Mouse (Mus musculus) kidney, postnatal 0 days (tissue): ENCODE measurements around the gene Sidt2. TPM values are rescaled to one million over a fixed set of nuclear protein-coding genes. Genes with fewer than 3 reads are reported as not detected.
A peak's percentile ranks its signal among the peaks of the same experiment; 100 is the strongest.

Experiments
- ATAC-seq: fragments of 200-750 bp; cut with Nextera tagmentation; replicated peaks from 2 replicates; pipeline ENCODE4 v1.8.0; 2017; ENCODE audit warnings: low read depth, moderate number of reproducible peaks, moderate TSS enrichment, moderate library complexity; ENCODE audit not compliant: low FRiP score
- DNase-seq: peaks from one replicate; pipeline ENCODE4 v3.0.0-alpha.2; 2016; ENCODE audit warnings: low spot score
- H3K27ac ChIP-seq: fragments of 300-500 bp; sonication (generic); 2 replicates; pipeline ENCODE4 v1.5.1; 2014; ENCODE audit warnings: mild to moderate bottlenecking
- H3K27me3 ChIP-seq: fragments of 300-500 bp; sonication (generic); 2 replicates; pipeline ENCODE4 v1.6.1; 2014; ENCODE audit warnings: low read length, mixed read lengths; ENCODE audit not compliant: insufficient read depth
- H3K36me3 ChIP-seq: fragments of 300-500 bp; sonication (generic); 2 replicates; pipeline ENCODE4 v1.6.1; 2014; ENCODE audit warnings: low read length, mixed read lengths; ENCODE audit not compliant: insufficient read depth
- H3K4me1 ChIP-seq: fragments of 300-500 bp; sonication (generic); replicated peaks from 2 replicates; pipeline ENCODE4 v1.6.1; 2014; ENCODE audit warnings: antibody characterized with exemption, low read length, mixed read lengths; ENCODE audit not compliant: insufficient read depth
- H3K4me2 ChIP-seq: fragments of 300-500 bp; sonication (generic); 2 replicates; pipeline ENCODE4 v1.6.1; 2014; ENCODE audit warnings: mild to moderate bottlenecking, low read length, moderate library complexity, mixed read lengths
- H3K4me3 ChIP-seq: fragments of 300-500 bp; sonication (generic); replicated peaks from 2 replicates; pipeline ENCODE4 v1.5.1; 2014; ENCODE audit warnings: low read depth, low read length
- H3K9ac ChIP-seq: fragments of 300-500 bp; sonication (generic); 2 replicates; pipeline ENCODE4 v1.6.1; 2014; ENCODE audit warnings: low read depth, low read length
- H3K9me3 ChIP-seq: fragments of 300-500 bp; sonication (generic); replicated peaks from 2 replicates; pipeline ENCODE4 v1.6.1; 2016; ENCODE audit warnings: low read length, inconsistent platforms, mixed read lengths
- CTCF ChIP-seq: IDR thresholded peaks from 2 replicates; pipeline ENCODE4 v1.5.1; 2016; ENCODE audit warnings: antibody characterized with exemption, low read depth, mild to moderate bottlenecking, moderate library complexity
- WGBS: fragments of 180-500 bp; shearing (Covaris S2); extraction: QIAGEN DNeasy Blood & Tissue Kit; methylation state at CpG from one replicate; pipeline ENCODE4 v1.1.7; 2014; 5-methylcytosine and 5-hydroxymethylcytosine counted together
- polyA plus RNA-seq: library from polyadenylated mRNA; unstranded; fragments of >200 nt; fragmentation: Nextera tagmentation; extraction: Ambion mirVana; gene quantifications from 2 replicates; pipeline ENCODE4 v1.2.1, GENCODE M21; 2015

Sidt2 gene
- polyA plus RNA-seq, 1 experiment from 2014 or later, result 53.5 TPM

DNA sequence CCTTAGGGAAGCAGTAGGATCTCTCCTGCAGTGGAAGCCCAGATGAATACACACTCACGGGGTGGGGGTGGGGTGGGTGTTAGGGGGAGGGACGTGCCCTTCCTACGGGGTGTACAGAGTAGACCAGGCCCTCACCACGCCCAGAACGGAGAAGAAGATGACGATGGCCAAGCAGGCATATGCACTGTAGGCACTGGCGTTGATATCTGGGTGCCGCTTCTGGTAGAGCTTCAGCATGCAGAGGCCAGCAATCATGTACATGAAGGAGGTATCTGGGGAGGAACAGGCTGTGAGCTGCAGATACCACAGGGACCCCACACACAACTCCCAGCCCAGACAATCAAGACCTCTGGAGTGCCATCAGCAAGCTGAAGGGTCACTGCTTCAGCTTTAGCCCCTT lies 12.1 kb downstream of the Sidt2 start:
- no peak for DNase-seq
- H3K4me3 ChIP-seq, result no peak overlapping the region
- H3K27ac ChIP-seq, result no peak overlapping the region
- H3K4me2 ChIP-seq, result no peak overlapping the region
- H3K36me3 ChIP-seq, result peaks cover 75% of the 10 kb centered on the region
- no peaks in the 10 kb centered on the region for H3K9me3 ChIP-seq
- no peak overlapping the region for H3K9ac ChIP-seq
- ATAC-seq, result no peak
- TF ChIP-seq CTCF, result no peak
- H3K27me3 ChIP-seq, result no peaks in the 10 kb centered on the region
- WGBS, result 95% methylated on average over 8 of the region's 8 CpGs
- no peaks in the 10 kb centered on the region for H3K4me1 ChIP-seq

DNA sequence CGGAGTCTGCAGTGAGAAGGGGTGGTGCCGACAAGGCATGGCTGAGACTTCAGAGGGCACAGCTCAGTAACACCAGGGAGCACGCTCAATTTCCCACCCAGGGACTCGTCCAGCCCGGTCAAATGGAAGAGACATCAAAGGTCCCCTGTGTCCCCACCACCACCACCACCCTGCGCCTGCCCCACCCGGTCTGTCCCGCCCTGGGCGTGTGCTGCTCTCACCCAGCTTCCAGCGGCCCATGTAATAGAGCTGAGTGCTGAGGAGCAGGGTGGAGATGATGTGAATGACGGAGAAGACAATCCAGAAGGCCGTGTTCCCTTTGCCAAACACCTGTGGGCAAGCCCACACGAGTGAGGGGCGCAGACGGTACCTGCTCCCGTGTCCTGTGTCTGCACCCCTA lies 12.6 kb downstream of the Sidt2 start:
- WGBS, result 79% methylated on average over 16 of the region's 16 CpGs
- H3K9me3 ChIP-seq, result no peaks in the 10 kb centered on the region
- no peak overlapping the region for H3K27ac ChIP-seq
- TF ChIP-seq CTCF, result no peak
- H3K4me1 ChIP-seq, result no peaks in the 10 kb centered on the region
- ATAC-seq (no peak), DNase-seq (no peak)
- no peak overlapping the region for H3K4me3 ChIP-seq
- no peak overlapping the region for H3K4me2 ChIP-seq
- H3K9ac ChIP-seq, result no peak overlapping the region
- H3K36me3 ChIP-seq, result peaks cover 70% of the 10 kb centered on the region
- H3K27me3 ChIP-seq, result no peaks in the 10 kb centered on the region

DNA sequence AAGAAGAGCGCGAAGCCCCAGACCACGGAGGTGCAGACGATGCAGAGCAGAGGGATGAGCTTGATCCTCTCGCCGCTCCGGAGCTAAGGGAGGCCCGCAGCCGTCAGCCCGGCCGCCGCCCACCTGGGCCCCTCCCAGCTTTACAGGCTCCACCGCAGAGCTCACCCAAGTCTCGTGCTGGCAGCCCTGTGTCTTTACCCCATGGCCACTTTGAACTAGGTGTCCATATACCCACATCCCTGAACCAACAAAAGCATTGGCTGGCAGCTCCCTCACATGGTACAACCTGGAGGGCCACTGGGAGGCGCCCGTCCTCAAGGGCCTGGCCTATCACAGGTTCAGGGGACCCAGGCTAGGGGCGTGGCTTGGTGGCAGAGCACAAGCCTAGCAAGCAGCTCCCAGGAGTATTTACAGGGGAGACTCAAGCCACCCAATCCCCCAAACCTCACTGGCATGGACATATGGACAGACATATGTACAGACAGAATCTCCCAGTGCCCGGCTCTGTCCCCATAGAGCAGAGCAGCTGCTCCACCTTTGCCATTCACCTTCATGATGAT lies 13.6 kb downstream of the Sidt2 start:
- no peak overlapping the region for H3K4me3 ChIP-seq
- WGBS, result 66% methylated on average over 18 of the region's 18 CpGs
- peaks cover 61% of the 10 kb centered on the region for H3K36me3 ChIP-seq
- peak; percentile 37; the same call in 1 of the 2 replicates for TF ChIP-seq CTCF
- no peak overlapping the region for H3K4me2 ChIP-seq
- no peaks in the 10 kb centered on the region for H3K27me3 ChIP-seq
- DNase-seq (peak; percentile 37), ATAC-seq (no peak)
- no peak overlapping the region for H3K9ac ChIP-seq
- H3K4me1 ChIP-seq, result 0 out of 2 replicates have a peak, but pooled peaks cover 1% of the 10 kb centered on the region
- H3K27ac ChIP-seq, result no peak overlapping the region
- no peaks in the 10 kb centered on the region for H3K9me3 ChIP-seq

DNA sequence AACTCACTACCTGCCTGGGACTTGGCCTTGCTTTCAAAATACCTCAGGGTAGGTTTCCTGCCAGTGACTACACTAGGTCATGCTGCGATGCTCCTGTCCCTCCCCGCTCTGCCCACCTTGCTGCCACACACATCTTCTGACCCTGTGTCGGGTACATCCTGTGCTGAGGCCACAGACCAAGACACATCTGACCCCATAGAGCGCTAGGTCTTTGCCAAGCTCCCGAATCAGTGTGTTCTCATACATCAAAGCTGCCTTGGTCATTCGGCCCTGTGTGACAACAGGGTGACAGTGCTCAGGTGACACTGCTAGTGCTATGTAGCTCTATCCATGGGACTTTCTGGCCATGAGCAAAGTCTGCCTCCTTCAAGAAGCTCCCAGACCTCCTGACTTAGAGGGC lies 15.3 kb downstream of the Sidt2 start:
- WGBS, result 82% methylated on average over 6 of the region's 6 CpGs
- H3K4me3 ChIP-seq, result no peak overlapping the region
- ATAC-seq (no peak), DNase-seq (no peak)
- no peak for TF ChIP-seq CTCF
- H3K27me3 ChIP-seq, result no peaks in the 10 kb centered on the region
- H3K27ac ChIP-seq, result no peak overlapping the region
- 0 out of 2 replicates have a peak, but pooled peaks cover 5% of the 10 kb centered on the region for H3K4me1 ChIP-seq
- H3K4me2 ChIP-seq, result no peak overlapping the region
- no peaks in the 10 kb centered on the region for H3K9me3 ChIP-seq
- H3K36me3 ChIP-seq, result peaks cover 46% of the 10 kb centered on the region
- no peak overlapping the region for H3K9ac ChIP-seq

DNA sequence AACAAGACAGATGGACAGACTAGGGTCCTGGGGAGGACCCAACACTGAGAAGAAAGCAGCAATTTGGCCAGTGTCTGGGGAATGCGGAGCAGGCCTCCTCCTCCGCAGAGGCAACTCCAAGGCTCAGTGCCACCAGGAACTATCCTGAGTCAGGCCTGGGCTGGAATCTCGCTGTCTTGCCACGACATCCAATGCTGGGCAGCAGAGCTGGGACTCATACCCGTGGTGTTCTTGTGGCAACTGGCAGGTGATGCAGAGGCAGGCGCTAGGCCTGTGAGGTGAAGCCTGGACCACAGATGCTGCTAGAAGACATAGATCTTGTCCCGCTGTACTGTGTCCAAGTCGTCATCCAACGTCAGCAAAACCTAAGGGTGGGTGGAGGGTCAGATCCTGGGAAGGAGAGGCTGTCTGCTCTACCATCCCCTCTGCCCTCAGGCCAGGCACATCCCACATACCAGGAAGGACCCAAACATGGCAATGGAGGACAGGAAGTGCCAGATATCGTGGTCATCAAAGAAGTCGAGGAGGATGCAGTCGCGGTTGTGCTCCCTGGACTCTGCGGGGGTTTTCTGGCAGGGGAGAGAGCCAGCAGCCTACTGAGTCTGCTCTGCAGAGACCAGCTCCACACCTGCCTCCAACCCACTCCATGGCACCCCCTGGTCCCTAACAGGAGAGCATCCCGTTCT lies 16.0 kb downstream of the Sidt2 start:
- H3K36me3 ChIP-seq, result peaks cover 39% of the 10 kb centered on the region
- 63% methylated on average over 15 of the region's 15 CpGs for WGBS

DNA sequence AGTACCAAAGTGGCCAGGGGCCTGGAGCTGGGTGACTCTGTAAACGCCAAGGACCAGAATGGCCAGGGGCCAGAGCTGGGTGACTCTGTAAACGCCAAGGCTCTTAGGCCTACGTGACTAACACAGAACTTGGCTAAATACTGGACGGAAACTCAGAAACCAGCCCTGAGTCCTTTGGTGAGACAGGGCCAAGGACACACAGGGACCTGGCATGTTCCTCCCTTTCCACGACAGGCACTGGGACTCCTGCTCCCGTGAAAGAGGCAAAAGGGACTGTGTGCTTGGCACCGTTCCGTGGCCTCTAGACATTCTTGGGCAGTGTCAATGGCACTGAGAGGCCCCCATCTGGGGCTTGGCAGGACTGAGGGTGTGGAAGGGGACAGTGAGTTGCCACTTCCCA lies 17.0 kb downstream of the Sidt2 start:
- no peak for TF ChIP-seq CTCF
- ATAC-seq (no peak), DNase-seq (no peak)
- WGBS, result 87% methylated on average over 8 of the region's 8 CpGs
- Histone ChIP-seq H3K9ac (no peak overlapping the region), H3K4me3 (no peak overlapping the region), H3K36me3 (peaks cover 31% of the 10 kb centered on the region), H3K27me3 (no peaks in the 10 kb centered on the region), H3K9me3 (no peaks in the 10 kb centered on the region), H3K4me2 (no peak overlapping the region), H3K27ac (no peak overlapping the region), H3K4me1 (0 out of 2 replicates have a peak, but pooled peaks cover 5% of the 10 kb centered on the region)

More for the DNA sequence above, 16.0 kb downstream of the Sidt2 start:
- no peak for DNase-seq
- Histone ChIP-seq H3K4me2 (no peak overlapping the region), H3K9me3 (no peaks in the 10 kb centered on the region), H3K27ac (no peak overlapping the region), H3K4me1 (0 out of 2 replicates have a peak, but pooled peaks cover 5% of the 10 kb centered on the region), H3K27me3 (no peaks in the 10 kb centered on the region), H3K9ac (no peak overlapping the region), H3K4me3 (no peak overlapping the region)
- TF ChIP-seq CTCF, result no peak
- no peak for ATAC-seq
